Mouse (Mus musculus) Patski (cell line): ENCODE results near the gene Arl5c. TPM values are rescaled to one million over a fixed set of nuclear protein-coding genes. Genes with fewer than 3 reads are reported as not detected.

Experiments
- ATAC-seq: fragments of 100-300 bp; one replicate; pipeline ENCODE4 v1.8.0; 2021
- CTCF ChIA-PET: fragments of 350-600 bp; sonication (Branson Sonifier 250); formaldehyde crosslinking; loops from one replicate; lab custom pipeline; 2022; ENCODE audit warnings: inconsistent platforms; lab: Charles Lee
- POLR2A ChIA-PET: fragments of 350-600 bp; sonication (Branson Sonifier 250); formaldehyde crosslinking; loops from one replicate; lab custom pipeline; 2022; ENCODE audit warnings: antibody characterized with exemption, inconsistent platforms; lab: Charles Lee
- DNase-seq: peaks from one replicate; pipeline ENCODE4 v3.0.0-alpha.2; 2011; ENCODE audit warnings: low read depth, low spot score
- H3K27me3 ChIP-seq: fragments of 371-371 bp; one replicate; pipeline ENCODE4 v1.5.1; 2021
- CTCF ChIP-seq: fragments of 100-300 bp; IDR thresholded peaks from one replicate; pipeline ENCODE4 v1.5.1; 2021
- in situ Hi-C: fragments of 300-500 bp; cut with MboI; formaldehyde crosslinking; loops from 3 replicates; pipeline ENCODE4 v1.11.1; 2018; ENCODE audit warnings: low pct_unique_long_range_greater_than_20kb, mixed read lengths
- polyA plus RNA-seq: library from polyadenylated mRNA; unstranded; gene quantifications from one replicate; pipeline ENCODE4 v1.2.3, GENCODE M21; 2021

The Arl5c gene
- polyA plus RNA-seq, 1 experiment from 2014 or later = 2.0 TPM

GRCm38 (mm10) chr11:97943256-97943655 is 52.7 kb downstream of the Arl5c start:
- CTCF ChIA-PET = no interaction called here
- ATAC-seq (no peak), DNase-seq (no peak)
- in situ Hi-C loops = no loop called here
- no peak for TF ChIP-seq CTCF
- POLR2A ChIA-PET = interaction anchor here (0.6 kb wide), 1 partner anchor 125 kb away, joined by 7 read pairs; no protein-coding TSS in a partner anchor
- no peaks in the 10 kb centered on the region for H3K27me3 ChIP-seq

GRCm38 (mm10) chr11:97942420-97943111 is 53.4 kb downstream of the Arl5c start:
- ChIA-PET POLR2A (interaction anchor here (0.6 kb wide), 1 partner anchor 124 kb away, joined by 7 read pairs; no protein-coding TSS in a partner anchor), CTCF (interaction anchor here (1.2 kb wide), 1 partner anchor 45 kb away, joined by 3 read pairs; no protein-coding TSS in a partner anchor)
- in situ Hi-C loops = no loop called here
- DNase-seq (no peak), ATAC-seq (no peak)
- H3K27me3 ChIP-seq = no peaks in the 10 kb centered on the region
- TF ChIP-seq CTCF = no peak

Other genes starting within 250 kb of the Arl5c start
- gene Cwc25, start 229.6 kb downstream of the Arl5c start, polyA plus RNA-seq = 20.1 TPM
- gene 1700001P01Rik, start 220.3 kb downstream of the Arl5c start, polyA plus RNA-seq = 0.10 TPM
- 568 TPM for gene Rpl23, start 213.7 kb downstream of the Arl5c start, polyA plus RNA-seq
- gene Lasp1, start 197.2 kb downstream of the Arl5c start, polyA plus RNA-seq = 246 TPM
- gene B230217C12Rik, start 155.4 kb downstream of the Arl5c start, polyA plus RNA-seq = 1.5 TPM
- gene Fbxo47, start 112.0 kb downstream of the Arl5c start, polyA plus RNA-seq = 1.5 TPM
- 0.41 TPM for gene Plxdc1, start 9.7 kb downstream of the Arl5c start, polyA plus RNA-seq
- gene Cacnb1, start 26.9 kb upstream of the Arl5c start, polyA plus RNA-seq = 6.0 TPM
- gene Rpl19, start 30.5 kb upstream of the Arl5c start, polyA plus RNA-seq = 1,363 TPM
- 0.04 TPM for gene Stac2, start 57.3 kb upstream of the Arl5c start, polyA plus RNA-seq
- gene Fbxl20, start 154.2 kb upstream of the Arl5c start, polyA plus RNA-seq = 21.8 TPM
- gene Med1, start 197.1 kb upstream of the Arl5c start, polyA plus RNA-seq = 23.9 TPM
- 24.8 TPM for gene Cdk12, start 206.9 kb upstream of the Arl5c start, polyA plus RNA-seq